Mouse (Mus musculus): ENCODE results near the gene Gm960. TPM values are rescaled to one million over a fixed set of nuclear protein-coding genes. Genes with fewer than 3 reads are reported as not detected.

Gene Gm960
- polyA plus RNA-seq, 1 experiment = 4.5 TPM

GRCm38 (mm10) chr19:4712781-4713526, 14.5 kb upstream of the Gm960 start:
- DNase-seq (ENCODE audit: extremely low spot score in 1 of 2, low spot score in 1 of 2) = peak in 1 of 2 experiments; percentile 51

DNA sequence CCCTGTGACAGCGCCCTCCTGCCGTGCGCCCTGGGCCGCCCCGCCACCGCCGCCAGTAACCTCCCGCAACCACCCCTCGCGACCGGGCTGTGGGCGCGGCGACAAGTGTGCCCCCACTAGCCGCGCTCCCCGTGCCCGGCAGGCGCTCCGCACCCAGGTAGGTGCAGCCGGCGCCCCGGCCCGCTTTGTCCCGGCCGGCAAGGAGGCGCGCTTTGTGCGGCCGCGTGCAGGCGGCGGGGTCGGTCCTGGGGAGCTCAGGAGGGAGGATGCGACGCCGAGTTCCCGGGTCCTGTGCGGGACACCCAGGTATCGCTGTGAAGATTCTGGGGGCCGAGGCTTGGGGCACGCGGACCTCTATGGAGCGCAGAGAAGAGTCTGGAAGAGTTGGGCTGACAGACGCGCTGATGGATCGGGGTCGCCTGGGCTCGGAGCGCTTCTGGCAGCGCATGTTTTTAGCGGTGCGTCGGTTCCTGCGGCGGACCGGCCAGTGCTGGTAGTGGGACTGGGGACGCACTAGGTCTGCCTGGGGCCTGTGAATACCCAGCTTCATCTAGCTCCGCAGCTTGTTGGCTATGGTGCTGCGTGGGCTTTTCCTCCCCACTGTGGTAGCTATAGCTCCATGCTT, 13.8 kb upstream of the Gm960 start:
- no peak for DNase-seq (ENCODE audit: extremely low spot score in 1 of 2, low spot score in 1 of 2)

DNA sequence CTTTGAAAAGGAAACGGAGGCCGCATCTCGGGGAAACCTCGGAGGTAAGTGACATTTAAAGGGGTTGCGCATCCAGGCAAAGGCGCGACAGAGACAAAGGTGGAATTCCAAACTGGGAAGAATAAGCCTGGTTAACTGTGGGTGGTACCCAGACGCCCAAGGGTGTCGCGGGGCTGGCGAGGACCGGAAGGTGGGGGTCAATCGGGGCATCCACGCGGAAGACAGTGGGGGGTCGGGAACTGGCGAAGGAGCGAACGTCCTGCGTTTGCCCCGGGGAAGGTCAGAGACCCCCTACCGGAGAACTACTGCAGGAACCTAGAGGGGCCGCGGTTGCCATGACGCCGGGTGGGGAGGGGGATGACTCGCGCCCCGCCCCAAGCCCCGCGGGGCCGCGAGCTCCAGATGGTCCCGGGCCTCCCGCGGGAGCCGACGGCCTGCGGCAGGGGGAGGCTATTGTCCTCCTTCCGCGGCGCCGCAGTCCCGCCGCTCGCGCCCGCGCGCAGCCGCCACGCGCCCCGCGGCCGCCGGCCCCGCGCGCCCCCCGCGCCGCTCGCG, 13.2 kb upstream of the Gm960 start:
- DNase-seq (ENCODE audit: extremely low spot score in 1 of 2, low spot score in 1 of 2) = no peak

- peak; percentile 87 to 93 for DNase-seq (ENCODE audit: extremely low spot score in 1 of 2, low spot score in 1 of 2)
Observed at GRCm38 (mm10) chr19:4711098-4711600, 12.7 kb upstream of the Gm960 start, which contains the start of gene Sptbn2. Sptbn2 (plus strand) TSS chr19:4711167.

DNA sequence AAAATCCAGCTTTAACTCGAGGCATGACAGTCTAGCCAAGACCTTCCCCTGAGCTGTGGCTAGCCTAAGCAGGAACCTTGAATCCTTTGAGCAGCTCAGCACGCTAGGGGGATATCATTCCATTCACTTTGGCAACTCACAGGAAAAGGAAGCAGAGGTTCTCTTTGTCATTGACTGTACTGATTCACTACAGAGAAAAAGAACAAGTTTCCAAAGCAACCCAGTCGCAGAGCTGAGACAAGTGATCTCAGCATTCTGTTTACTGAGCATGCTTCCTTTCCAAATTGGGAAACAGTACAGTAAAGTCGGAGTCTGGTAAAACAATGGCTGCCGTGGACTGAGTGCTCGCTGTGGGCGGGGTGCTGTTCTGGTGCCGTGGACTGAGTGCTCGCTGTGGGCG, 10.3 kb upstream of the Gm960 start:
- DNase-seq (ENCODE audit: extremely low spot score in 1 of 2, low spot score in 1 of 2) = peak in 1 of 2 experiments; percentile 42

GRCm38 (mm10) chr19:4701221-4701620, 2.8 kb upstream of the Gm960 start:
- DNase-seq (ENCODE audit: extremely low spot score in 1 of 2, low spot score in 1 of 2) = peak in 1 of 2 experiments; percentile 66

- no peak for DNase-seq (ENCODE audit: extremely low spot score in 1 of 2, low spot score in 1 of 2)
Observed at GRCm38 (mm10) chr19:4700656-4701055, 2.2 kb upstream of the Gm960 start.

DNA sequence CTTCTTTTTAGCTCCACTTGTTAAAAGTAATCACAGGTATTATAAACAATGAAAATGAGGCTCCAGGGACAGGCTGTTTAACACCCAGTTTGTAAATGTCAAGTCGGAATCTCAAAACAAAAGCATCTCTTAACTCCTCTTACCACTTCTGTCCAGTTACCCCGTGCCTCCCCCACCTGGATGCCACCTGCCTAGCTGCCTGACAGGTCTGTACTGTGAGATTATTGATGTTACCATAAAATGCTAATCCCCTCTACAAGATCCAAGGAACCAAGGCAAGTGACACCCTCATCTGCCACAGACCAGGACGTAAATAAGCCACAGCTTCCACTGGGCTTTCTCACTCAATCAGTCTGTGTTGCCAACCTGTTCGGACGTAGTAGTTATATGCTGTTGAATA, 1.4 kb upstream of the Gm960 start:
- DNase-seq (ENCODE audit: extremely low spot score in 1 of 2, low spot score in 1 of 2) = no peak

- DNase-seq (ENCODE audit: extremely low spot score in 1 of 2, low spot score in 1 of 2) = peak in 1 of 2 experiments; percentile 72
Observed at GRCm38 (mm10) chr19:4698856-4699255, 388 bp upstream of the Gm960 start.

DNA sequence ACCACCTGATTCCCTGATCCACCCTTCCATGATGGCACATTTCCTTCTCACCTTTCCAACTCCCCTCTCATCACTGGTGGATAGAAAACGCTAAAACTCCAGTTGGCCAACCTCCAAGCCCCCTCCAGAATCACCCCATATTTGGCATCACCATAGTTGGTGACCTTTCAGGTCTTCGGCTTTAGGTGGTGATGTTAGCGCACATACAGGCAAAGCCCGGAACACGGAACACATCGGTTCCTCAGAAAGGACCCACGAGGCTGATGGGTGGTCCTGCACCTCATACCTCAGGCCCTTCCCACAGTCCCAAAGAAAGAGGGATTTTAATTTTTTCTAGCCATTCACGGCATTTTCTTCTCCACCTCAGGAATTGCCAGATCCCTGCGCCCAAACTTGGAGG, 747 bp downstream of the Gm960 start:
- DNase-seq (ENCODE audit: extremely low spot score in 1 of 2, low spot score in 1 of 2) = no peak

GRCm38 (mm10) chr19:4697121-4697520, 1.3 kb downstream of the Gm960 start:
- peak in 1 of 2 experiments; percentile 67 for DNase-seq (ENCODE audit: extremely low spot score in 1 of 2, low spot score in 1 of 2)

DNA sequence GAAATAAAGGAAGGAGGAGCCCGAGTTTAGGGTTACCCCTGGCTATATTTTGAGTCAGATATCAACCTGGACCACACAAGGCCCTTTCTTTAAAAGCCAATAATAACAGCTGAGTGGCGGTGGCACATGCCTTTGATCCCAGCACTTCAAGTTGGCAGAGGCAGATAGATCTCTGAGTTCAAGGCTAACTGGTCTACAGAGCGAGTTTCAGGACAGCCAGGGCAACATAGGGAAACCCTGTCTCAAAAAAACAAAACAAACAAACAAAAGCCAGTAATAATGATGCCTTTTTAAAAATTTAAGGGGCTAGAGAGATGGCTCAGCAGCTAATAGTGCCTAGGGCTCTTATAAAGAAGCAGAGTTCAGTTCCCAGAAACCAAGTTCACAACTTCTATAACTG, 4.1 kb downstream of the Gm960 start:
- DNase-seq (ENCODE audit: extremely low spot score in 1 of 2, low spot score in 1 of 2) = no peak

DNA sequence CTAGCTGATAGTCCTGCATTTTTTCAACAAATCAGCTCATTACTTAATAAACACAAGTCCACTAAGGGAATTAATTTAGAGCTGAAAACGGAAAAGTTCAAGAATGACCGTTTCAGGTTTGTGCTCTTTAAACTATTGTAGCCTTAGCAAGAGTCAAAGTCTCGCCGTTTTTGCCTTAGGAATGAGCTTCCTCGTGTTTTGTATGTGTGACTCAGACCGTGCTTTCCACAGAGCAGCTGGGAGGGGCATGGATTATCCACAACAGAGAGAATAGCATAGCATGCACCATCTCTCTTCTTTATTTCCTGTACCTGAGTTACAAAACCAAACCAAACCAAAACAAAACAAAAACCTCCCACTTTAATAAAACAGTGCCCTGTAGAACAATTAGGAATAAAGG, 26.1 kb downstream of the Gm960 start:
- DNase-seq (ENCODE audit: extremely low spot score in 1 of 2, low spot score in 1 of 2) = peak in 1 of 2 experiments; percentile 10

- DNase-seq (ENCODE audit: extremely low spot score in 1 of 2, low spot score in 1 of 2) = no peak
Observed at GRCm38 (mm10) chr19:4670776-4671175, 27.7 kb downstream of the Gm960 start.

GRCm38 (mm10) chr19:4666815-4667214, 31.7 kb downstream of the Gm960 start:
- DNase-seq (ENCODE audit: extremely low spot score in 1 of 2, low spot score in 1 of 2) = no peak

- DNase-seq (ENCODE audit: extremely low spot score in 1 of 2, low spot score in 1 of 2) = no peak
Observed at GRCm38 (mm10) chr19:4658156-4658555, 40.3 kb downstream of the Gm960 start.

GRCm38 (mm10) chr19:4646917-4647492, 51.5 kb downstream of the Gm960 start:
- DNase-seq (ENCODE audit: extremely low spot score in 1 of 2, low spot score in 1 of 2) = peak; percentile 58 to 84

DNA sequence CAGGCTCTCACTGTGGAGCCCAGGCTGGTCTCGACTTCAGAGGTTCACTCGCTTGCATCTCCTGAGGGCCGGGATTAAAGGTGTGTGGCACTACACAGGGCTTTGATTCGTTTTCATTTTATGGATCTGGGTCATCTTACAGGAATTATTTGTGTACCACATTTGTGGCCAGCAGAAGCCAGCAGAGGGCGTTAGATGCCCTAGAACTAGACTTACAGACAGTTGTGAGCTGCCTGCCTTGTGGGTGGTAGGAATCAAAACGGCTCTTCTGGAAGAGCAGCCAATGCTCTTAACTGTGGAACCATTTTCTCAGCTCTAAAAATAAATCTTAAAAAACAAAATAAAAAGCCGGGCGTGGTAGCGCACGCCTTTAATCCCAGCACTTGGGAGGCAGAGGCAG, 54.2 kb downstream of the Gm960 start:
- peak; percentile 77 to 89 for DNase-seq (ENCODE audit: extremely low spot score in 1 of 2, low spot score in 1 of 2)

- no peak for DNase-seq (ENCODE audit: extremely low spot score in 1 of 2, low spot score in 1 of 2)
Observed at GRCm38 (mm10) chr19:4635986-4636385, 62.5 kb downstream of the Gm960 start.

GRCm38 (mm10) chr19:4628819-4629218, 69.6 kb downstream of the Gm960 start:
- peak in 1 of 2 experiments; percentile 84 for DNase-seq (ENCODE audit: extremely low spot score in 1 of 2, low spot score in 1 of 2)

- no peak for DNase-seq (ENCODE audit: extremely low spot score in 1 of 2, low spot score in 1 of 2)
Observed at GRCm38 (mm10) chr19:4625829-4626535, 72.5 kb downstream of the Gm960 start.

Measured in frontal cortex, adult 2 months (tissue).